Mouse (Mus musculus) C2C12 (cell line): ENCODE measurements around the gene Sox11.

Experiments
- CTCF ChIP-seq: IDR thresholded peaks from one replicate; pipeline ENCODE4 v1.5.1; 2011; ENCODE audit not compliant: control insufficient read depth, insufficient read depth, insufficient read length
- MAX ChIP-seq: IDR thresholded peaks from one replicate; pipeline ENCODE4 v1.6.1; 2011; ENCODE audit warnings: mild to moderate bottlenecking, control low read depth
- MYOG ChIP-seq: IDR thresholded peaks from one replicate; pipeline ENCODE4 v1.6.1; 2011; ENCODE audit not compliant: control insufficient read depth, insufficient read length; ENCODE audit errors: extremely low read depth
- USF1 ChIP-seq: IDR thresholded peaks from one replicate; pipeline ENCODE4 v1.6.1; 2011; ENCODE audit warnings: low read depth, mild to moderate bottlenecking, control low read depth, moderate library complexity

GRCm38 (mm10) chr12:27311854-27312466 lies 30.4 kb downstream of the Sox11 start:
- TF ChIP-seq CTCF = no peak
- TF ChIP-seq MYOG = no peak
- TF ChIP-seq USF1 = no peak
- TF ChIP-seq MAX = no peak
